Mouse (Mus musculus) liver, embryonic 14.5 days (tissue): ENCODE measurements around the gene Ppef2. TPM values are rescaled to one million over a fixed set of nuclear protein-coding genes. Genes with fewer than 3 reads are reported as not detected.

Experiments used
- ATAC-seq: fragments of 200-750 bp; cut with Nextera tagmentation; 2 replicates; pipeline ENCODE4 v1.8.0; 2017; ENCODE audit warnings: moderate number of reproducible peaks, mild to moderate bottlenecking, moderate library complexity; ENCODE audit not compliant: insufficient read depth
- DNase-seq, 3 experiments: peaks; one replicate each; pipeline ENCODE4 v3.0.0-alpha.2; 2012 to 2013; ENCODE audit warnings: low read depth in 3 of 3, low spot score in 3 of 3
- H3K27ac ChIP-seq: fragments of 300-500 bp; sonication (generic); 2 replicates; pipeline ENCODE4 v1.5.1; 2014; ENCODE audit warnings: moderate library complexity, mild to moderate bottlenecking, control low read depth, inconsistent platforms
- H3K27me3 ChIP-seq: fragments of 300-500 bp; sonication (generic); 2 replicates; pipeline ENCODE4 v1.6.1; 2014; ENCODE audit warnings: mild to moderate bottlenecking, low read length, moderate library complexity; ENCODE audit not compliant: control insufficient read depth, insufficient read depth
- H3K36me3 ChIP-seq: fragments of 300-500 bp; sonication (generic); replicated peaks from 2 replicates; pipeline ENCODE4 v1.6.1; 2014; ENCODE audit warnings: low read depth; ENCODE audit not compliant: control insufficient read depth, insufficient read depth
- H3K4me1 ChIP-seq, 2 experiments: fragments of 200-500 bp in 1 of 2; fragments of 300-500 bp in 1 of 2; sonication (generic) in 1 of 2; replicated peaks; 2 replicates each; pipeline ENCODE4 v1.6.1; 2012 to 2014; ENCODE audit warnings: antibody characterized with exemption in 1 of 2, inconsistent platforms in 1 of 2, low read length in 1 of 2; ENCODE audit not compliant: control insufficient read depth in 2 of 2, insufficient read depth in 2 of 2
- H3K4me2 ChIP-seq: fragments of 300-500 bp; sonication (generic); 2 replicates; pipeline ENCODE4 v1.6.1; 2014; ENCODE audit warnings: low read depth, mild to moderate bottlenecking, control low read depth, moderate library complexity
- H3K4me3 ChIP-seq, 2 experiments: fragments of 200-500 bp in 1 of 2; fragments of 300-500 bp in 1 of 2; sonication (generic) in 1 of 2; 2 replicates each; pipeline ENCODE4 v1.5.1; 2012 to 2014; ENCODE audit warnings: low read depth in 2 of 2, low read length in 2 of 2, mild to moderate bottlenecking in 2 of 2, control low read depth in 1 of 2, inconsistent platforms in 1 of 2, moderate library complexity in 1 of 2; ENCODE audit not compliant: insufficient read depth in 1 of 2
- H3K9ac ChIP-seq: fragments of 300-500 bp; sonication (generic); replicated peaks from 2 replicates; pipeline ENCODE4 v1.6.1; 2014; ENCODE audit warnings: mild to moderate bottlenecking, control low read depth, moderate library complexity
- H3K9me3 ChIP-seq: fragments of 300-500 bp; sonication (generic); 2 replicates; pipeline ENCODE4 v1.6.1; 2016; ENCODE audit warnings: low read length, mixed read lengths; ENCODE audit not compliant: control insufficient read depth
- CTCF ChIP-seq: IDR thresholded peaks from 2 replicates; pipeline ENCODE4 v1.5.1; 2016; ENCODE audit warnings: antibody characterized with exemption, low read depth, control low read depth
- EP300 ChIP-seq: IDR thresholded peaks from 2 replicates; pipeline ENCODE4 v1.6.1; 2016; ENCODE audit warnings: antibody characterized with exemption, low read depth
- WGBS: fragments of 180-500 bp; shearing (Covaris S2); extraction: QIAGEN DNeasy Blood & Tissue Kit; methylation state at CpG from one replicate; pipeline ENCODE4 v1.1.7; 2014; ENCODE audit not compliant: insufficient replicate concordance; 5-methylcytosine and 5-hydroxymethylcytosine counted together
- polyA plus RNA-seq, 2 experiments: library from polyadenylated mRNA; depleted of rRNA in 1 of 2; stranded (reverse) in 1 of 2; unstranded in 1 of 2; fragments of >200 nt; fragmentation: Nextera tagmentation in 1 of 2; extraction: Ambion mirVana in 1 of 2; gene quantifications; 2 replicates each; pipeline versions ENCODE4 v1.2.1 to v1.2.3; 2012 to 2014

Gene Ppef2
- polyA plus RNA-seq, 2 experiments: 0.13 TPM; not detected in 1

DNA sequence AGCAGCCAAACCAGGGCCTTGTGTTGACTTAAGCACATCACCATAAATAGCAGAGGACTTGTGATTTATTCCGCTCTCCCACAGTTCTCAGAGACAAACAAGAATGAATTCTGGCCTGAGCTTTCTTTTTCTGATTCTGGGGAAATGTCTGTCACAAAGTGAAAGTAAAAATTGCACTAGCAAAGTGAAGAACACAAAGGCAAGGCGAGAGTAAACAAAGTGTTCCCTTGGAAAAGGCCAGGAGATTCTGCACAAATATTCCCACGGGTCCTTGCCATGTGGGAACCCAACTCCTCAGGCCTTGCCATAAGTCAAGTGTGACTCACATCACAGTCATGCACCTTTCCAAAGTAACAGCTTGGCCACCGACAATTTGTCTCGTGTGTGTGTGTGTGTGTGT is 50.4 kb downstream of the Ppef2 start:
- no peaks in the 10 kb centered on the region for H3K27me3 ChIP-seq
- no peak overlapping the region for H3K9ac ChIP-seq
- TF ChIP-seq EP300 (no peak), CTCF (no peak)
- H3K4me2 ChIP-seq: no peak overlapping the region
- H3K9me3 ChIP-seq: no peaks in the 10 kb centered on the region
- peaks cover 10 to 19% of the 10 kb centered on the region in 2 experiments for H3K4me1 ChIP-seq
- no peak for DNase-seq
- H3K27ac ChIP-seq: no peak overlapping the region
- ATAC-seq: no peak
- H3K4me3 ChIP-seq: no peak overlapping the region
- H3K36me3 ChIP-seq: peaks cover 14% of the 10 kb centered on the region
- 76% methylated on average over 5 of the region's 5 CpGs for WGBS

DNA sequence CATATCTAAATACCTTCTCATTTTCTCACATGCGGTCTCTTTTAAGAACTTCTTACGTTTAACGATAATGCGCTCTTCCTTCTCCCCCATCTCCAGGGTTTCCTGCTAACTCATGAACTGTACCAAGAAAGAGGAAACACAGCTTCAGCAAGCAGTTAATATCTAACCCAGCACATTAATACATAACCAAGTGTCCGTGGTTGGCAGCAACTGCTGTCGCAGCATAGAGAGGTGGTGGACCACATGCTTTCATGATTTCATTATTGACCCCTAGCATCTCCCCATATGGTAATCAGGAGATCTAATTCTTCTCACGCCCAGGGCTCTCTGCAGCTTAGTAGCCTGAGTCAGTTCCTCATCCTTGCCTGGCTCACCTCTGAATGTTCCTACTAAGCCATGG is 50.9 kb downstream of the Ppef2 start:
- H3K4me3 ChIP-seq: no peak overlapping the region
- no peaks in the 10 kb centered on the region for H3K9me3 ChIP-seq
- TF ChIP-seq EP300: no peak
- no peak for TF ChIP-seq CTCF
- H3K4me1 ChIP-seq: peaks cover 10 to 19% of the 10 kb centered on the region in 2 experiments
- DNase-seq (no peak), ATAC-seq (no peak)
- H3K27ac ChIP-seq: no peak overlapping the region
- no peak overlapping the region for H3K9ac ChIP-seq
- peaks cover 17% of the 10 kb centered on the region for H3K36me3 ChIP-seq
- no peak overlapping the region for H3K4me2 ChIP-seq
- H3K27me3 ChIP-seq: no peaks in the 10 kb centered on the region
- WGBS: 45% methylated on average over 7 of the region's 7 CpGs

DNA sequence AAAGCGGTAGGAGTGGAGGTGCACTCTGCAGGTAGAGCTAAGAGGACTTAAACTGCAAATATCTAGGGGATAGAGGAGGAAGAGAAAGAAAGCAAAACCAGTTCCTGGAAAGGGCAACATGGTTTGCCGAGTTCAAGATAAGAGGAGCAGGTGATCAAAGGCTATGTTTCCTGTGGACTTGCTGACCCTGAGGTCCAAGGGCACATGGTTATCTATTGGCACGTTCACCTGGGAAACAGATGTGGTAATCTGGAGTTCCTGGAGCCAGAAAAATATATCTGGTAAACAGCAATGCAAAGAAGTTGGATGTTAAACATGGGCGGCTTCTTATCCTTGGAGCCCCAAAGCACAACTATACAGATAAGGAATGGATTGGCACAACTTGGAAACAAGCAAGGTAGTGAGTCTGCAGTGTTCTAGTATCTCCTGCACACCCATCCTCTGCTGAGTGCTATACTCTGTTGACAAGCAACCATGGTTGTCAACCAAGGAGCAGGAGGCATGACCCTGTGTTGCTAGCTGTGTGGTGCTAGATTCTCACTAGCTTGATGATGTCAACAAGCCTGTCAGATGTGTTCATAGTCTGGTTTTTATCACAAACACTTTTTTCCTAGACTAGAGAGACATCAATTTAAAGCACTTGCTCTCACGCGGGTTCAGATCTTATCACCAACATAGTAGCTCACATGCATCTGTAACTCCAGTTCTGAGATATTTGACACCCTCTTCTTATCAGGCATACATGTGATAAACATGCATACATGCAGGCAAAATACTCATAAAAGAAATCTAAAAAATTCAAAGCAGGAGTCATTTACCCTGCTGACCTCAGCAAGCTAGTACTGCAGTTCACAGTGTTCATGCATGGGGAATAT is 51.7 kb downstream of the Ppef2 start:
- H3K4me3 ChIP-seq: no peak overlapping the region
- H3K36me3 ChIP-seq: peaks cover 21% of the 10 kb centered on the region
- H3K27me3 ChIP-seq: no peaks in the 10 kb centered on the region
- WGBS: 33% methylated on average over 6 of the region's 6 CpGs
- ATAC-seq: peak; percentile 63; the same call in 1 of the 2 replicates
- no peak overlapping the region for H3K27ac ChIP-seq
- H3K9ac ChIP-seq: no peak overlapping the region
- peaks cover 10 to 19% of the 10 kb centered on the region in 2 experiments for H3K4me1 ChIP-seq
- no peak overlapping the region for H3K4me2 ChIP-seq
- DNase-seq: peak; percentile 20 to 29 (median 28)
- TF ChIP-seq CTCF (no peak), EP300 (no peak)
- H3K9me3 ChIP-seq: no peaks in the 10 kb centered on the region

DNA sequence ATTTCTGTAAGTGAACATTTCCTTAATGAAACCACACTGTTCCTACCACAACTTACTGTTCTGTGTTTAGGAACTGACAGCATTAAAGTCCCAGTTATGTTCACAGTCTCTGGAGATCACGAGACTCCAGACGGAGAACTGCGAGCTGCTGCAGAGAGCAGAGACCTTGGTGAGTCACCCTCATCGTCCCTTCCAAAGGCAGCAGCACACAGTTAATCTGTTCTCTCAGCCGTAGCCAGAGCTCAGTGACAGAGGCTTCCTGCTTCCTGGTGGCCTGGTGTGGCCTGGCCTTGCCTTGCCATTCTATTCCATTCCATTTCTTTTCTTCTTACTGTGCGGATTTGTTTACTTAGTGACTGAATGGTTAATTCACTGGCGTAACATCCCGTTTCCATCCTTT is 57.8 kb downstream of the Ppef2 start:
- peaks cover 43% of the 10 kb centered on the region for H3K36me3 ChIP-seq
- TF ChIP-seq EP300 (no peak), CTCF (no peak)
- no peaks in the 10 kb centered on the region for H3K27me3 ChIP-seq
- WGBS: 87% methylated on average over 8 of the region's 8 CpGs
- H3K4me3 ChIP-seq: no peak overlapping the region
- H3K4me1 ChIP-seq: no peaks in the 10 kb centered on the region
- no peak for ATAC-seq
- no peaks in the 10 kb centered on the region for H3K9me3 ChIP-seq
- DNase-seq: no peak
- H3K4me2 ChIP-seq: no peak overlapping the region
- H3K9ac ChIP-seq: no peak overlapping the region
- no peak overlapping the region for H3K27ac ChIP-seq

DNA sequence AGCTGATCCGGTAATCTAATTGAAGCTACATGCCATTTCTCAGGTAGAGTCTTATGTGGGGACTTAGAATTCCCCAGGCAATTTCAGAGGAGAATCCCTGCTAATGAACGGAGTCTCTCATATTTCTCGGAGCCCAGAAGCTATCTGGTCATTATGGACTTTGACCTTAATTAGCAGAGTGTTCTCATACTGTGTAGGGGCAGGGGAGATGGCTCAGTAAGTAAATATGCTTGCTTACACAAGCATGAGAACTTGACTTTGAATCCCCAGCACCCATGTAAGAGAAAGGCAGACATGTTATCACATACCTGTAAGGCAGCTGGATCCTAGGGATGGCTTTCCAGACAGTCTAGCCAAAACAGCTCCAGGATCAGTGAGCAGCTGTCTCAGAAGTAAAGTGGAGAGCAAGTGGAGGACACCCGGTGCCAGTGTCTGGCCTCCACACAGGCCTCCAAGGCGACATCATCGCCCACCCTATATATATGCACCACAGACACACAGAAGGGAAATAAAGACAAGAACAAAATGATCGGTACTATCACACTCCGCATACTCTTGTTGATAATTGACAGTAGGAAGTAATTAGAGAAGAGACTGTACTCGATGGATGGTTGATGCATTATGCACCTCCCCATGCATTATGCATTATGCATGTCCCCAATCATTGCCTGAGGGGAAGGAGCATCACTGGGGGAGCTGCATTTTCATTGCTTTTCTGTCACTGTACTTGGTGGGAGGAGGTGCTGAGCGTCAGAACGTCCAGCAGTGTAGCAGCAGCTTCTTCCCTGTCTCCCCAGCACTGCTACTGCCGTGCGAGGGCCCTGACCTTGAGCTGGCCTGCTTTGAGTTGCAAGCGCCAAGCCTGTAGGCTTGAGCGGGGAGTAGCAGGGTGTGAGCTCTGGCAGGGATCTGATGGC is 58.9 kb downstream of the Ppef2 start:
- Histone ChIP-seq H3K9me3 (no peaks in the 10 kb centered on the region), H3K27me3 (no peaks in the 10 kb centered on the region), H3K4me3 (no peak overlapping the region), H3K27ac (no peak overlapping the region), H3K4me2 (no peak overlapping the region), H3K9ac (no peak overlapping the region), H3K36me3 (peaks cover 47% of the 10 kb centered on the region), H3K4me1 (no peaks in the 10 kb centered on the region)
- TF ChIP-seq EP300 (no peak), CTCF (no peak)
- 85% methylated on average over 15 of the region's 15 CpGs for WGBS
- DNase-seq (no peak), ATAC-seq (no peak)
